Mouse (Mus musculus) forebrain, embryonic 12.5 days (tissue): ENCODE measurements around the gene Olfr1150-ps1. TPM values are rescaled to one million over a fixed set of nuclear protein-coding genes. Genes with fewer than 3 reads are reported as not detected.

ENCODE experiments used
- ATAC-seq: fragments of 200-750 bp; cut with Nextera tagmentation; 2 replicates; pipeline ENCODE4 v1.8.0; 2017; ENCODE audit warnings: moderate TSS enrichment; ENCODE audit not compliant: low FRiP score
- H3K27ac ChIP-seq: fragments of 300-500 bp; sonication (generic); 2 replicates; pipeline ENCODE4 v1.5.1; 2016; ENCODE audit warnings: mild to moderate bottlenecking
- H3K27me3 ChIP-seq: fragments of 300-500 bp; sonication (generic); 2 replicates; pipeline ENCODE4 v1.6.1; 2016; ENCODE audit warnings: mild to moderate bottlenecking
- H3K36me3 ChIP-seq: fragments of 300-500 bp; sonication (generic); replicated peaks from 2 replicates; pipeline ENCODE4 v1.6.1; 2016; ENCODE audit warnings: mild to moderate bottlenecking
- H3K4me1 ChIP-seq: fragments of 300-500 bp; sonication (generic); 2 replicates; pipeline ENCODE4 v1.6.1; 2016
- H3K4me2 ChIP-seq: fragments of 300-500 bp; sonication (generic); 2 replicates; pipeline ENCODE4 v1.6.1; 2016; ENCODE audit warnings: mild to moderate bottlenecking, moderate library complexity
- H3K4me3 ChIP-seq: fragments of 300-500 bp; sonication (generic); replicated peaks from 2 replicates; pipeline ENCODE4 v1.5.1; 2016; ENCODE audit warnings: mild to moderate bottlenecking
- H3K9ac ChIP-seq: fragments of 300-500 bp; sonication (generic); 2 replicates; pipeline ENCODE4 v1.6.1; 2016; ENCODE audit warnings: mild to moderate bottlenecking
- H3K9me3 ChIP-seq: fragments of 300-500 bp; sonication (generic); 2 replicates; pipeline ENCODE4 v1.6.1; 2016
- WGBS: fragments of 180-500 bp; shearing (Covaris S2); methylation state at CpG from one replicate; pipeline ENCODE4 v1.1.7; 2016; 5-methylcytosine and 5-hydroxymethylcytosine counted together
- polyA plus RNA-seq: library from polyadenylated mRNA; unstranded; fragments of >200 nt; fragmentation: Nextera tagmentation; extraction: Ambion mirVana; gene quantifications from 2 replicates; pipeline ENCODE4 v1.2.1, GENCODE M21; 2016

Gene Olfr1150-ps1
- not detected in 2 replicates for polyA plus RNA-seq

DNA sequence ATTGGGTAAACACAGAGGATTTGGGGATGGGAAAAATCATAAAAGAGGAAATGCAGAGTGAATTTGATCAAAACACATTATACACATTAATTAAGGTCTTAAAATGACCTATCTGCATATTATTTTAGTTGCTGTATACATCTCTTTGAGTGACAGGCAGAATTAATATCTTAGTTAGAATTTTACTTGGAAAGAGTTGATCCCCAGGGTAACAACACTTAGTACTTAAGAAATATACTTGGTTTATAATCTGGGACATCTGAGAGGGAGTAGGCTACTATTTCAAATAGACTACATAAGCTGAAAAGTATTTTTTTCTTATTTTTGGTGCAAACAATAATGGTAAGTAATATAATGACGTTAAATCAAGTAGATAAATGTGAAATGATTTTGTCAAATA is at the start of gene Olfr1150-ps1:
TSS of gene Olfr1150-ps1 (plus strand) at position 301 of the 400 bp plus-strand sequence.
- H3K9me3 ChIP-seq, result 0 out of 2 replicates have a peak, but pooled peaks cover 2% of the 10 kb centered on the region
- H3K27me3 ChIP-seq, result no peaks in the 10 kb centered on the region
- no peak within 1 kb of the TSS for H3K27ac ChIP-seq
- H3K36me3 ChIP-seq, result no peaks in the 10 kb centered on the region
- no peak within 1 kb of the TSS for H3K4me2 ChIP-seq
- H3K4me1 ChIP-seq, result no peaks in the 10 kb centered on the region
- no peak within 1 kb of the TSS for H3K4me3 ChIP-seq
- 76% methylated on average over 1 of the region's 1 CpGs for WGBS
- no peak within 1 kb of the TSS for H3K9ac ChIP-seq
- no peak for ATAC-seq

DNA sequence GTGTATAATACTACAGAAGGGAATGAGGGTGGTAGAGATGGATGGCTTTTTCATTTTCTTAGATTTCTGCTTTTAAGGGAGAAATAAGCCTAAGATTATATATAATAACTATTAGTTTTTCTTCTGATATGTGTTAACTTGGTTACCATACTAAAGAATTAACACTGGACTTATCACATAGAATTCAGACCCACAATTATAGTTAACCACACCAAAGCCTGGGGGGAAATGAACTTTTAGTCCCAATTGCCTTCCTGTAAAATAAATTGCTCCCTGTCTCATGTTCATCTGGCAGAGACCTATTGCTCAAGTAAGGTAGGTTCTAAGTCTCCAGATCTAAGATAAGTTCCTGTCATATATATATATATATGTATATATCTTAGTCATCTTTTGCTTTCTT is 43.5 kb upstream of the Olfr1150-ps1 start, which contains the start of gene Olfr1143:
TSS of gene Olfr1143 (plus strand) at position 301 of the 400 bp plus-strand sequence.
- no peak within 1 kb of the TSS for H3K4me2 ChIP-seq
- H3K4me1 ChIP-seq, result no peaks in the 10 kb centered on the region
- no peak for ATAC-seq
- no peaks in the 10 kb centered on the region for H3K36me3 ChIP-seq
- no peaks in the 10 kb centered on the region for H3K9me3 ChIP-seq
- H3K9ac ChIP-seq, result no peak within 1 kb of the TSS
- H3K27ac ChIP-seq, result no peak within 1 kb of the TSS
- H3K4me3 ChIP-seq, result no peak within 1 kb of the TSS
- no peaks in the 10 kb centered on the region for H3K27me3 ChIP-seq

DNA sequence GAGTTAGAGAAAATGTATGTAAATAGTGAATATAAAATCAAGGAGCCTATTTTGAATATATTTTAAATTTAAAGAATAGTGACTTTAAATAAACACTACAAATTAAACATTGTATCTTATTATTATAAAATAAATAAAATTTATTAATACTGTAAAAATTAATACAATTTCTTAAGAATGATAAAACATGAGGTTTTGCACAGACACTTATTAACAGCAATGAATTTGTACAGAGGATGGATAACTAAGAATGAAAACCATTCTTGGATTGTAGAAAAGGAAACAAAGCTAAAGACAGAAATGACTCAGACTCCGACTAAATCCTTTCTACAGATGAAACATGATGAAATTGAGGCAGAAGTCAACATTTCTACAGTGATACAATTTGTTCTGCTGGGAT is 34.3 kb upstream of the Olfr1150-ps1 start, which contains the start of gene Olfr1145:
TSS of gene Olfr1145 (plus strand) at position 301 of the 400 bp plus-strand sequence.
- 74% methylated on average over 1 of the region's 1 CpGs for WGBS
- no peak within 1 kb of the TSS for H3K4me3 ChIP-seq
- no peaks in the 10 kb centered on the region for H3K27me3 ChIP-seq
- no peak within 1 kb of the TSS for H3K4me2 ChIP-seq
- no peak within 1 kb of the TSS for H3K27ac ChIP-seq
- ATAC-seq, result no peak
- no peak within 1 kb of the TSS for H3K9ac ChIP-seq
- no peaks in the 10 kb centered on the region for H3K36me3 ChIP-seq
- no peaks in the 10 kb centered on the region for H3K4me1 ChIP-seq
- no peaks in the 10 kb centered on the region for H3K9me3 ChIP-seq

DNA sequence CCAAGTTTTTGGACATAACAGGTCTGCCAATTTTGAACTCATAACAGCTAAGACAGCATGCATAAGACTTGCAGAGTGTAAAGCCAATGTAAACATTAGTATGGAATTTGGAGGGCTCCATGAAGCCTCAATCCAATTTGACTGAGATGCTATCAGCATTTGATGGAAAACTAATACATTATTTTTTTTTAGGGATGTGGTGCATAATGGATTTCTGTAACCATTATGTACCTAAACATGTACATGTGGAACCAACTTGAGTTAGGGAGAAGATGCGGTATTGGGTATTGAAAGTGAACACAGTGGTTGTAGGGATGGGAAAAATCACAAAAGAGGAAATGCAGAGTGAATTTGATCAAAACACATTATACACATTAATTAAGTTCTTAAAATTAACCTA is 13.6 kb upstream of the Olfr1150-ps1 start, which contains the start of gene Olfr1148:
TSS of gene Olfr1148 (plus strand) at position 301 of the 400 bp plus-strand sequence.
- no peak for ATAC-seq

DNA sequence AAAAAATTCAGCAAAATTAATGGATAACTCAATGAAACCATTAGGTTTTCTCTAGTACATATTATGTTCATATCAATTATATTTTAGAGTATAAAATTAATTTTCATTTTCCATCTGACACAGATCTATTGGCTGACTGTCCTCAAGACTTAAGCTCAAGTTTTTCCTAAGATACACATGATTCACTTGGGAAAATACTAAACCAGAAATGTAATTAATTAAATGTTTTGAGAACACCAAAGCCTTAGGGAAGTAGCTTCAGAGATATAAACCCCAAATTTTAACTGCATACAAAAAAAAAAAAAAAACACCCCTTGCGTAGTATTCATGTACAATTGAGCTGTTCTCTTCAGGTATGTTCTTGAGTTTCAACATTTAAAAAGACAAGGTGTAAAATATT is 11.8 kb downstream of the Olfr1150-ps1 start, which contains the start of gene Olfr1151:
TSS of gene Olfr1151 (plus strand) at position 301 of the 400 bp plus-strand sequence.
- H3K4me1 ChIP-seq, result no peaks in the 10 kb centered on the region
- WGBS, result 90% methylated on average over 1 of the region's 1 CpGs
- H3K4me2 ChIP-seq, result no peak within 1 kb of the TSS
- ATAC-seq, result no peak
- no peak within 1 kb of the TSS for H3K4me3 ChIP-seq
- no peak within 1 kb of the TSS for H3K9ac ChIP-seq
- no peak within 1 kb of the TSS for H3K27ac ChIP-seq
- H3K9me3 ChIP-seq, result no peaks in the 10 kb centered on the region
- H3K36me3 ChIP-seq, result no peaks in the 10 kb centered on the region
- no peaks in the 10 kb centered on the region for H3K27me3 ChIP-seq

More for the DNA sequence above, 13.6 kb upstream of the Olfr1150-ps1 start, which contains the start of gene Olfr1148:
- Histone ChIP-seq H3K27me3 (no peaks in the 10 kb centered on the region), H3K4me2 (no peak within 1 kb of the TSS), H3K9ac (no peak within 1 kb of the TSS), H3K36me3 (no peaks in the 10 kb centered on the region), H3K4me1 (no peaks in the 10 kb centered on the region), H3K27ac (no peak within 1 kb of the TSS), H3K9me3 (no peaks in the 10 kb centered on the region), H3K4me3 (no peak within 1 kb of the TSS)
- 96% methylated on average over 1 of the region's 1 CpGs for WGBS

DNA sequence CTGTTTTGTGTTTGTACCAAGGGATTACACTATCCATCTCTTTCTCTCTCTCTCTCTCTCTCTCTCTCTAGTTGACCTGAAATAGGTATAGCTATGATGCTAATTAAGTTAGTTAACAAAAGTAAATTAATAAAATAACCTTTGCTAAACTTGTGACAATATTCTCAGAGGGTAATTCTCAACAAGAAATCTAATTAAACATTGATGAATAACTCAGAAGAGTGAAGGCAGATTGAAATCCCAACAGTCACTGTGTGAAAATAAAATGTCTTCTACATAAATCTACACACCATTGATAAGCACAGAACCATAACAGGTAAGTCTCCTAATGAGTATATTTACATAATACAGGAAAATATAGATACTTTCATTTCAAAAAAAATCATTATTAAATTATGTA is 22.4 kb downstream of the Olfr1150-ps1 start, which contains the start of gene Olfr1152:
TSS of gene Olfr1152 (plus strand) at position 301 of the 400 bp plus-strand sequence.
- Histone ChIP-seq H3K4me2 (no peak within 1 kb of the TSS), H3K9ac (no peak within 1 kb of the TSS), H3K4me3 (no peak within 1 kb of the TSS), H3K36me3 (no peaks in the 10 kb centered on the region), H3K9me3 (no peaks in the 10 kb centered on the region), H3K27me3 (no peaks in the 10 kb centered on the region), H3K27ac (no peak within 1 kb of the TSS), H3K4me1 (no peaks in the 10 kb centered on the region)
- ATAC-seq, result no peak

DNA sequence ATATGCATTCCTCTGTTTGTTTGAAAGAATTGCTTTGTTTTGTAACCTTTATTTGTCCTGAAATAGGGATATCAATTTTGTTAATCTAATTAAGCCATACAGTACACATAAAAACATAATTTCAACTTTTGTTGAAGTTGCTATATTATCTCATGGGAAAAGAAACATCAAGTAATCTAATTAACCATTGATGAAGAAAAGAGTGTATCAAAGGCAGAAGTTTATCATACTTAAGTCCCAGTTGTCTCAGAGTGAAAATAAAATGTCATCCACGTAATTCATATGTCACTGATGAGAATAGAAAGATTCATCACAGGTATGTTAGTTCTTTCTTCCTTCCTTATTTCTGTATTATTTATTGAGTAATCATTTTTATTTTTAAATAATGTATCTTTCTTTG is 50.9 kb downstream of the Olfr1150-ps1 start, which contains the start of gene Olfr1153:
TSS of gene Olfr1153 (plus strand) at position 301 of the 400 bp plus-strand sequence.
- H3K4me3 ChIP-seq, result no peak within 1 kb of the TSS
- H3K9me3 ChIP-seq, result no peaks in the 10 kb centered on the region
- no peak within 1 kb of the TSS for H3K9ac ChIP-seq
- no peaks in the 10 kb centered on the region for H3K36me3 ChIP-seq
- no peaks in the 10 kb centered on the region for H3K4me1 ChIP-seq
- no peaks in the 10 kb centered on the region for H3K27me3 ChIP-seq
- ATAC-seq, result no peak
- H3K4me2 ChIP-seq, result no peak within 1 kb of the TSS
- no peak within 1 kb of the TSS for H3K27ac ChIP-seq
- 78% methylated on average over 1 of the region's 1 CpGs for WGBS

Other genes starting within 250 kb of the Olfr1150-ps1 start
- not detected in 2 replicates for gene Olfr1130, start 237.8 kb upstream of the Olfr1150-ps1 start, polyA plus RNA-seq
- gene Olfr1131, start 216.9 kb upstream of the Olfr1150-ps1 start, polyA plus RNA-seq, result not detected in 2 replicates
- not detected in 2 replicates for gene Olfr1132, start 206.5 kb upstream of the Olfr1150-ps1 start, polyA plus RNA-seq
- not detected in 2 replicates for gene Olfr1133, start 196.6 kb upstream of the Olfr1150-ps1 start, polyA plus RNA-seq
- gene Olfr1134, start 185.5 kb upstream of the Olfr1150-ps1 start, polyA plus RNA-seq, result not detected in 2 replicates
- gene Olfr1135, start 170.3 kb upstream of the Olfr1150-ps1 start, polyA plus RNA-seq, result not detected in 2 replicates
- not detected in 2 replicates for gene Olfr1136, start 150.0 kb upstream of the Olfr1150-ps1 start, polyA plus RNA-seq
- gene Olfr1137, start 130.8 kb upstream of the Olfr1150-ps1 start, polyA plus RNA-seq, result not detected in 2 replicates
- not detected in 2 replicates for gene Olfr1138, start 104.0 kb upstream of the Olfr1150-ps1 start, polyA plus RNA-seq
- not detected in 2 replicates for gene Olfr1140, start 100.2 kb upstream of the Olfr1150-ps1 start, polyA plus RNA-seq
- not detected in 2 replicates for gene Olfr1141, start 90.0 kb upstream of the Olfr1150-ps1 start, polyA plus RNA-seq
- not detected in 2 replicates for gene Olfr152, start 64.5 kb upstream of the Olfr1150-ps1 start, polyA plus RNA-seq
- not detected in 2 replicates for gene Olfr1143, start 43.4 kb upstream of the Olfr1150-ps1 start, polyA plus RNA-seq
- gene Olfr1145, start 34.2 kb upstream of the Olfr1150-ps1 start, polyA plus RNA-seq, result not detected in 2 replicates
- not detected in 2 replicates for gene Olfr1148, start 13.5 kb upstream of the Olfr1150-ps1 start, polyA plus RNA-seq
- gene Olfr1151, start 11.9 kb downstream of the Olfr1150-ps1 start, polyA plus RNA-seq, result not detected in 2 replicates
- gene Olfr1152, start 22.5 kb downstream of the Olfr1150-ps1 start, polyA plus RNA-seq, result not detected in 2 replicates
- not detected in 2 replicates for gene Olfr1153, start 51.0 kb downstream of the Olfr1150-ps1 start, polyA plus RNA-seq
- gene Olfr1154, start 61.2 kb downstream of the Olfr1150-ps1 start, polyA plus RNA-seq, result not detected in 2 replicates
- not detected in 2 replicates for gene Olfr1155, start 101.1 kb downstream of the Olfr1150-ps1 start, polyA plus RNA-seq
- not detected in 2 replicates for gene Olfr1156, start 109.1 kb downstream of the Olfr1150-ps1 start, polyA plus RNA-seq
- gene Olfr1157, start 124.3 kb downstream of the Olfr1150-ps1 start, polyA plus RNA-seq, result not detected in 2 replicates
- gene Olfr74, start 130.7 kb downstream of the Olfr1150-ps1 start, polyA plus RNA-seq, result not detected in 2 replicates
- gene Olfr1158, start 146.1 kb downstream of the Olfr1150-ps1 start, polyA plus RNA-seq, result not detected in 2 replicates
- not detected in 2 replicates for gene Olfr1160, start 164.3 kb downstream of the Olfr1150-ps1 start, polyA plus RNA-seq
- gene Olfr1161, start 178.8 kb downstream of the Olfr1150-ps1 start, polyA plus RNA-seq, result not detected in 2 replicates
- not detected in 2 replicates for gene Olfr73, start 193.7 kb downstream of the Olfr1150-ps1 start, polyA plus RNA-seq
- not detected in 2 replicates for gene Olfr1162, start 207.1 kb downstream of the Olfr1150-ps1 start, polyA plus RNA-seq
- not detected in 2 replicates for gene Olfr1163, start 227.8 kb downstream of the Olfr1150-ps1 start, polyA plus RNA-seq
- gene Olfr1164, start 250.0 kb downstream of the Olfr1150-ps1 start, polyA plus RNA-seq, result not detected in 2 replicates